In the genomic region with DNA sequence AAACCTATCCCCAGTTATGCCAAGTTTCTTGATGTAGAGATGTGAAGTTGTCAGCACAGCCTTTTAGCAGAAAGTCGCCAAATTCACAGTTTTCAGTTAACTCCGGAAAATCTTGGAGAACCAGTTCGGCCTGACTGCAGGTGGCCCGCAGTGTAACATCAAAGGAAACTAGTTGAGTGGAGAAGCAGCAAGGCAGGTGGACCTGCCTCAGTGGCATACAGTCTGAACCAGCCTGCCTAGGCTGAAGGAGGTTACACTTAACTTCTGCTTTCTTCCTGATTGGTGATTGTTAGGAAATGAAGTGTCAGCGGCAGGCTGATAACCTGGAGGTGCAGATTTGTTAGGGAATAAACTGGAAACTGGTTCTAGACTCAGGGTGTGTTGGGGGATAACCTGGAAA, we compare ENCODE assay signal across 2 mouse cellular contexts. TPM values are rescaled to one million over a fixed set of nuclear protein-coding genes. Genes with fewer than 3 reads are reported as not detected.
"Had no signal": no experiment of that assay in that cellular context is flagged by ENCODE, and none has a peak within 500 bp of the region (broad histone marks: within the 10 kb centered on the region; RNA-seq: fewer than 3 reads in every experiment).

No protein-coding gene starts in this region.

RNA-seq across cellular contexts. Expression of a gene that starts 14.3 kb away (rescaled TPM):
- polyA plus RNA-seq: hindbrain, embryonic 11.5 days; limb, embryonic 12.5 days had no signal
